Mouse (Mus musculus) lung, postnatal 0 days (tissue): Measurements from ENCODE around the gene Vnn1. TPM values are rescaled to one million over a fixed set of nuclear protein-coding genes. Genes with fewer than 3 reads are reported as not detected.

ENCODE experiments used
- ATAC-seq: fragments of 200-750 bp; cut with Nextera tagmentation; 2 replicates; pipeline ENCODE4 v1.8.0; 2017; ENCODE audit warnings: moderate library complexity
- DNase-seq: peaks from one replicate; pipeline ENCODE4 v3.0.0-alpha.2; 2016; ENCODE audit warnings: low spot score
- H3K27ac ChIP-seq: fragments of 300-500 bp; sonication (generic); 2 replicates; pipeline ENCODE4 v1.5.1; 2014; ENCODE audit warnings: antibody characterized with exemption, mild to moderate bottlenecking, low read length, mixed read lengths
- H3K27me3 ChIP-seq: fragments of 300-500 bp; sonication (generic); replicated peaks from 2 replicates; pipeline ENCODE4 v1.6.1; 2014; ENCODE audit warnings: low read length, mixed read lengths; ENCODE audit not compliant: insufficient read depth
- H3K36me3 ChIP-seq: fragments of 300-500 bp; sonication (generic); 2 replicates; pipeline ENCODE4 v1.6.1; 2014; ENCODE audit warnings: low read length, mixed read lengths; ENCODE audit not compliant: insufficient read depth
- H3K4me1 ChIP-seq: fragments of 300-500 bp; sonication (generic); 2 replicates; pipeline ENCODE4 v1.6.1; 2014; ENCODE audit warnings: antibody characterized with exemption, low read depth, low read length, mixed read lengths; ENCODE audit not compliant: insufficient read depth
- H3K4me2 ChIP-seq: fragments of 300-500 bp; sonication (generic); replicated peaks from 2 replicates; pipeline ENCODE4 v1.6.1; 2014; ENCODE audit warnings: low read depth, mild to moderate bottlenecking, low read length, moderate library complexity, mixed read lengths
- H3K4me3 ChIP-seq: fragments of 300-500 bp; sonication (generic); 2 replicates; pipeline ENCODE4 v1.5.1; 2014; ENCODE audit warnings: low read depth, low read length
- H3K9ac ChIP-seq: fragments of 300-500 bp; sonication (generic); replicated peaks from 2 replicates; pipeline ENCODE4 v1.6.1; 2014; ENCODE audit warnings: low read depth, mild to moderate bottlenecking
- H3K9me3 ChIP-seq: fragments of 300-500 bp; sonication (generic); 2 replicates; pipeline ENCODE4 v1.6.1; 2016; ENCODE audit warnings: low read length, mixed read lengths
- CTCF ChIP-seq: IDR thresholded peaks from 2 replicates; pipeline ENCODE4 v1.5.1; 2016; ENCODE audit warnings: antibody characterized with exemption, mild to moderate bottlenecking
- EP300 ChIP-seq: IDR thresholded peaks from 2 replicates; pipeline ENCODE4 v1.6.1; 2016; ENCODE audit warnings: antibody characterized with exemption, mild to moderate bottlenecking, control low read depth
- WGBS: fragments of 180-500 bp; shearing (Covaris S2); extraction: QIAGEN DNeasy Blood & Tissue Kit; methylation state at CpG from one replicate; pipeline ENCODE4 v1.1.7; 2014; 5-methylcytosine and 5-hydroxymethylcytosine counted together
- polyA plus RNA-seq: library from polyadenylated mRNA; unstranded; fragments of >200 nt; fragmentation: Nextera tagmentation; extraction: Ambion mirVana; gene quantifications from 2 replicates; pipeline ENCODE4 v1.2.1, GENCODE M21; 2015

Gene Vnn1
- polyA plus RNA-seq, 1 experiment from 2014 or later = 45.4 TPM

DNA sequence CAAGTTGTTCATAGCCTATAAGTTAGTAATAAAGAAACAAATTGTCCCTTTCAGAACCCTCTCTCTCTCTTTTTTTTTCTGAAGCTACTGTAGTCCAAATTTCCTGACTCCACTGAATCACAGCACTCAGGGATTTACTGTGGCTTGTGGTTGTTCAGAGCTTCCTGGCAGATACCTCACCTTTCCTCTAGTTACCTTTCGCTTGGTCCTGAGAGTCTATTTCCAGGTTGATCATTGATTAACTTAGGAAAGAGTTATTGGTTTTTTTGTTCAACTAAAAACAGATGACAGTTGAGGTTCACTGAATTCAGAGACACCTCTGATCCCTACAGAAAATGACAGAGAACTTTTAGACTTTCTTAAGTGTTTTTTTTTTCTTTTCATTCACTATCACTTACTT, 9.6 kb upstream of the Vnn1 start:
- Histone ChIP-seq H3K4me3 (no peak overlapping the region), H3K27ac (no peak overlapping the region), H3K27me3 (no peaks in the 10 kb centered on the region), H3K36me3 (no peaks in the 10 kb centered on the region), H3K4me1 (no peaks in the 10 kb centered on the region), H3K9ac (no peak overlapping the region), H3K4me2 (no peak overlapping the region), H3K9me3 (no peaks in the 10 kb centered on the region)
- 85% methylated on average over 1 of the region's 1 CpGs for WGBS
- TF ChIP-seq CTCF (no peak), EP300 (no peak)
- ATAC-seq (no peak), DNase-seq (no peak)

DNA sequence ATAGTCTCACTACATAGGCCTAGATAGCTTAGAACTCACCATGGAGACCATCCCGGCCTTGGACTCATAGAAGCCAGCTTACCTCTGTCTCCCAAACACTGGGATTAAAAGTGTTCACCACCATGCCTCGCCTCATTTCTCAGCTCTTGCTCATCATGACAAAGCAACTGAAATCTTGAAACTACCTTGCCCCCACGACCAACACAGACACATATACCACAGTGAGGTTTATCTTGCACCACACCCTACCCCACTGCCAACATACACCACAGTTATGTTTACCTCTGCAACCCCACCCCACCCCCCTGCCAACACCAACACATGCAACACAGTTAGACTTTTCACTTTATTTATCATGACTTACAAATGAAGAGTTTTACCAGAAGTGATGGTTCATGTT, 8.4 kb upstream of the Vnn1 start:
- no peak overlapping the region for H3K4me3 ChIP-seq
- WGBS = 86% methylated on average over 3 of the region's 3 CpGs
- H3K36me3 ChIP-seq = no peaks in the 10 kb centered on the region
- no peaks in the 10 kb centered on the region for H3K4me1 ChIP-seq
- ATAC-seq = no peak
- no peak overlapping the region for H3K4me2 ChIP-seq
- no peak for DNase-seq
- no peak for TF ChIP-seq EP300
- no peak for TF ChIP-seq CTCF
- no peaks in the 10 kb centered on the region for H3K27me3 ChIP-seq
- no peak overlapping the region for H3K9ac ChIP-seq
- no peaks in the 10 kb centered on the region for H3K9me3 ChIP-seq
- no peak overlapping the region for H3K27ac ChIP-seq

DNA sequence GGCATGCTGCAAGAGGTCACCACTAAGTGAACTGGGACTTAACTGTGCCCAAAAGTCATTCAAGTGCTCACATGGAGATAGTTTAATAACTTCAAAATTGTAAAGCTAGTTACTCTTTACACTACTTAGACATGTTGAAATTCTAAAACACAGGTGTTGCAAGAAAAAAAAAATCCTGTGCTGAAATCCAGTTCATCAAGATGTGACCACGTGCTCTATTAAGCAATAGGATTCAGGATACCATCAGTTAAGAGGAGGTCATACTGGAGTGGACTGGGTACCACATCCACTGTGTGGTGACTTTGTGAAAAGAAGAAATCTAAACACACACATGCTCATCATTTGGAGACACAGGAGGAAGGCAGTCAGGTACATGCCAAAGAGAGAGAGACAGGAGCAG, 1.5 kb upstream of the Vnn1 start:
- Histone ChIP-seq H3K9me3 (no peaks in the 10 kb centered on the region), H3K36me3 (no peaks in the 10 kb centered on the region), H3K9ac (no peak overlapping the region), H3K27me3 (no peaks in the 10 kb centered on the region), H3K4me1 (no peaks in the 10 kb centered on the region), H3K4me3 (no peak overlapping the region), H3K4me2 (no peak overlapping the region), H3K27ac (no peak overlapping the region)
- peak; percentile 47 for ATAC-seq
- peak; percentile 60 for DNase-seq
- TF ChIP-seq EP300 (0 out of 2 replicates have a peak, but pooled peaks have one; percentile 38), CTCF (no peak)
- WGBS = 75% methylated on average over 1 of the region's 1 CpGs

DNA sequence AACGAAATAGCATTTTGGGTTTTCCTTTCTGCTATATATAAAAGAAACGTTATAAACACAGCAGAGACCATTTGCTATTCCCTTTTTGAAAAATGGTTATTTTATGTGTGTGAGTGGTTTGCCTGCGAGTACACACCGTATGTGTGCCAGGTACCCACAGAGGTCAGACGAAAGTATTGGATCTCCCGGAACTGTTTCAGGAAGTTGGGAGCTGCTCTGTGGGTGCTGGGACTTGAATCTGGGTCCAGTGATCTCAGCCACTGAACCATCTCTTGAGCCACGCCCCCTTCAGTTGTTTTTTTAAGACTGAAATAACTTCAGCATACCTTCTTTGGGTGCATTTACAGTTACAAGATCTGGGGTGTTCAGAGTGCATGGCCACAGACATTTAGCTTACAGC, 888 bp downstream of the Vnn1 start:
- H3K4me2 ChIP-seq = peak overlapping the region; percentile 62
- no peaks in the 10 kb centered on the region for H3K9me3 ChIP-seq
- TF ChIP-seq CTCF = no peak
- no peak for TF ChIP-seq EP300
- H3K27me3 ChIP-seq = no peaks in the 10 kb centered on the region
- peak overlapping the region; percentile 38; the same call in 1 of the 2 replicates for H3K4me3 ChIP-seq
- peak; percentile 28 for DNase-seq
- WGBS = 64% methylated on average over 7 of the region's 7 CpGs
- no peak overlapping the region for H3K27ac ChIP-seq
- ATAC-seq = no peak
- no peaks in the 10 kb centered on the region for H3K36me3 ChIP-seq
- no peak overlapping the region for H3K9ac ChIP-seq
- no peaks in the 10 kb centered on the region for H3K4me1 ChIP-seq

DNA sequence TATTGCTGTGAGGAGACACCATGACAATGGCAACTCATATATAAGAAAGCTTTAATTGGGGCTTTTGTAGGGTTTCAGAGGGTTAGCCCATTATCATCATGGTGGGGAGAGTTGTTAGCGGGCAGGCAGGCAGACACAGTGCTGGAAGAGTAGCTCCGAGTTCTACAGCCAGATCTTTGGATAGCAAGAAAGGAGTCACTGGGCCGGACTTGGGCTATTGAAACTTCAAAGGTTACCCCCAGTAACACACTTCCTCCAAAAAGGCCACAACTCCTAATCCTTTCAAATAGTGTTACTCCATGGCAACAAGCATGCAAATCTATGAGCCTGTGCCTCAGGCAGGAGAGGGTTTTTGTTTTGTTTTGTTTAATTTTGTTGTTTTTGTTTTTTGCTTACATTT, 6.6 kb downstream of the Vnn1 start:
- WGBS = 93% methylated on average over 3 of the region's 3 CpGs
- no peak for TF ChIP-seq CTCF
- no peak for TF ChIP-seq EP300

DNA sequence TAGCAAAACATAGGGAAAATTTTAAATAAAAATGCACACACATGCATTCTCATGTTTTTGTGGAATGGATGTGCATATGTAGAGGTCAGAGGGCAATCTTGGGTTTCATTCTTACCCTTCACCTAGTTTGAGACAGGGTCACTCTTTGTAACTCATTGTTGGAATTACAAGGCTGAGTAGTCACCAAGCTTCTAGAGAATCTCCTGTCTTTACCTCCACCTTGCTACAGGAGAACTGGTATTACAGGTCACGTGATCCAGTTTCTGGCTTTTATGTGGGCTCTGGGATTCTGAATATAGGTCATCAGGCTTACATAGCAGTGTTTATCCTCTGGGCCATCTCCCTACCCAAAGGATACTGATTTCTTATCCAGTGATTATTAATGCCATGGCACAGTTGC, 11.2 kb downstream of the Vnn1 start:
- H3K4me3 ChIP-seq = no peak overlapping the region
- TF ChIP-seq CTCF (no peak), EP300 (no peak)
- H3K9me3 ChIP-seq = no peaks in the 10 kb centered on the region
- no peaks in the 10 kb centered on the region for H3K4me1 ChIP-seq
- no peak overlapping the region for H3K4me2 ChIP-seq
- DNase-seq (no peak), ATAC-seq (no peak)
- no peak overlapping the region for H3K9ac ChIP-seq
- no peaks in the 10 kb centered on the region for H3K36me3 ChIP-seq
- H3K27ac ChIP-seq = no peak overlapping the region
- H3K27me3 ChIP-seq = no peaks in the 10 kb centered on the region
- WGBS = 85% methylated on average over 1 of the region's 1 CpGs

More for the DNA sequence above, 6.6 kb downstream of the Vnn1 start:
- Histone ChIP-seq H3K4me3 (no peak overlapping the region), H3K9me3 (no peaks in the 10 kb centered on the region), H3K4me1 (no peaks in the 10 kb centered on the region), H3K9ac (no peak overlapping the region), H3K27ac (no peak overlapping the region), H3K27me3 (no peaks in the 10 kb centered on the region), H3K36me3 (no peaks in the 10 kb centered on the region), H3K4me2 (no peak overlapping the region)
- DNase-seq = no peak
- no peak for ATAC-seq

DNA sequence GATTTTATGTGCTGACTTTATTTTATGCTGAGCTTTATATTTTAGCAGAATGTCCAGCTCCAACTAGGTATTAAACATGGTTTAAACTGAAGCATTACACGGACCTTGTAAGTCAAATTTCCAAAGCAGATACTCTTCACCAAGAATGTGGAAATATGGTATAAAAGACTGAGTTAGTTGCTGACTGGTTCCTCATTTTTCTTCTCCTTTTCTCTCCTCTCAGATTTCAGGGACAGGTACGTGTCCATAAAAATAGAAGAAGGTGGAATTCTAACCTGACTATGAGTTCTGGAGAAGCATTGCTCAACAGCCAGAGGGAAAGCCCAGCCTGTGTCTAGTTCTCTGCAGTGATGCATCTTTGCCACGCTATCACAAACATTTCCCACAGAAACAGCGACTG, 25.6 kb downstream of the Vnn1 start, which contains the start of gene Taar1:
TSS of gene Taar1 (plus strand) at position 301 of the 400 bp plus-strand sequence.
- 85% methylated on average over 4 of the region's 4 CpGs for WGBS
- no peaks in the 10 kb centered on the region for H3K9me3 ChIP-seq
- no peaks in the 10 kb centered on the region for H3K27me3 ChIP-seq
- H3K9ac ChIP-seq = no peak within 1 kb of the TSS
- no peaks in the 10 kb centered on the region for H3K36me3 ChIP-seq
- no peak within 1 kb of the TSS for H3K4me3 ChIP-seq
- ATAC-seq (no peak), DNase-seq (no peak)
- H3K27ac ChIP-seq = no peak within 1 kb of the TSS
- no peak for TF ChIP-seq EP300
- no peak for TF ChIP-seq CTCF
- no peaks in the 10 kb centered on the region for H3K4me1 ChIP-seq
- H3K4me2 ChIP-seq = no peak within 1 kb of the TSS
